Mouse (Mus musculus): ENCODE data around the gene Rpl37.
A peak's percentile ranks its signal among the peaks of the same experiment; 100 is the strongest.

The Rpl37 gene

DNA sequence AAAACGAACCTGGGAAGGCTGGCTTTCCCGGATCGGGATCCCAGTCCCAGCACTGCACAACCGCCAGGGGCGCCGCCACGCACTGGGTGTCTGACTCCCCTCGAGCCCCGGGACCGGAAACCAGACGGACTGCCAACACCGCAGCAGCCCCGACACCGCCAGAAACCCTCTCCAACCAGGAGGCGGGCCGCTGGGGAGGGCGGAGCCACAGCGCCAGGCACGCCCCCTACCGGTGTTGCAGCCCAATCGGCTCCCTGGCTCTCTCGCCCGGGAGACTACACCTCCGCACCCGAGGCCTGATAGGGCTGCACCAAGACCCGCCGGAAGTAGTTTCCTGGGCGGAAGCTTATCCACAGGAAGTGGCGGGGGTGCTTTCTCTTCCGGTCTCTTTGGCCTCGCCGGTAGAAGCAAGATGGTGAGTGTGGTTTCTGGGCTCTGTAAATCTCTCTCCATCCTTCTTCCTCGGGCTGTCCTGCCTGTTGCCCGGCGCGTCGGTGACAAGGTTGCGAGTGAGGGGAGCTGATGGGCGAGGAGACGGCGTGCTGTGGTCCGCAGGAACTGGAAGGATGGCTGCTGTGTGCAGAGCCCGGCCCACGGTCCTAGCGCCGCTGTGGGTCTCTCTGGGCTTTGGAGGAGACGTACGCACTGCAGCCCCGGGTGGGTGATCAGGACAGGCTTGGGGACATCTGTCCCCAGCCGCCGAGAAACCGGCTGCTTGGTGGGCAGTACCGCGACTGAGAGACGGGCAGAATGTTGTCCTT lies at the start of gene Rpl37:
Gene Rpl37 (plus strand): TSS at position 376 of the 761 bp plus-strand sequence.
- peak; percentile 98 to 99 for DNase-seq

DNA sequence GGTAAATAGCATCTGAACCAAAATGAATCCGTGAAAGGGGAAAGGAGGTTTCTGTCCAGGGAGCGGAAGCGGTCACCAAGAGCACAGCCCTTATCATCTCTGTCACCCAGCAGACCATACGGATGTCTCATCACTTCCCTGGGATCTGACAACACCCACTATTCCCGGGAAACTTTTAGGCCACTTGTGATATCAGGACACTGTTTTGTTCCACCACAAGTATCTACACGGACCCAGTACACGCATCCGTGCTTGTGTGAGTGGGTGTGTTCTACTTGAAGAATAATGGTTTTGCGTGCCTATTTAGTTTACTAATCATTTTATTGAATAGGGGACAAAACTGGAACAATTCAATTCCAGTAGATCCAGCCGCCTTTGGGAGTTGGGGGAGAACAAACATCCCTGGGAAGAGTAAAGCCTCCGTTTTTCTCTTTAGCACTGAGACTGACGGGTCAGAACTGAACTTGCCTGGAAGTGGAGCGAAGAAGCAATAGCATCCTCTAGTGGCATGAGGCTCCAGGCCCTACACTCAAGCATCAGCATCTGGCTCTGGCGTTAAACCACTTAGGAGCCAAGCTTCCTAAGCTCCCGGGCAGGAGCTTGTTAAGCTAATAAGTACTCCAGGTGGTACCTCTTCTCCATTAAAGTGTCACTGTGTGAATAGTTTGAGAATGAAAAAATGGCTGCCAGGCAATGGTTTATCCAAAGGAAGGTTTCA lies 47.5 kb upstream of the Rpl37 start:
- peak; percentile 52 to 68 for DNase-seq

DNA sequence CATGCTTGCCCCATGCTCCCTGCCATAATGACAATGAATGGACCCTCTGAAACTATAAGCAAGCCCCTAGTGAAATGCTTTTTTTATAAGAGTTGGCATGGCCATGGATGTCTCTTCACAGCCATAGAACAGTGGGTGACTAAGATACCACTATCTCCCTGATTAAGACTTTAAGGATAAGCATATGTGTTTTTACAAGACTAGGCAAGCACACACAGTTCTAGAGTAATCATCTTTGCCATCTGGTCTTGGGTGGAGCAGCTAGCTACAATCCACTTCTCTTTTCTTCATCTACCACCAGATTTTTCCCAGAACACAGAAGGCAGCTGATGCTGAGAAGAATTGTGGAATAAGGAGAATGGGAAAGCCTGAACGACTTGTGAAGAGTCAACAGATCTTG lies 35.2 kb upstream of the Rpl37 start:
- no peak for DNase-seq

DNA sequence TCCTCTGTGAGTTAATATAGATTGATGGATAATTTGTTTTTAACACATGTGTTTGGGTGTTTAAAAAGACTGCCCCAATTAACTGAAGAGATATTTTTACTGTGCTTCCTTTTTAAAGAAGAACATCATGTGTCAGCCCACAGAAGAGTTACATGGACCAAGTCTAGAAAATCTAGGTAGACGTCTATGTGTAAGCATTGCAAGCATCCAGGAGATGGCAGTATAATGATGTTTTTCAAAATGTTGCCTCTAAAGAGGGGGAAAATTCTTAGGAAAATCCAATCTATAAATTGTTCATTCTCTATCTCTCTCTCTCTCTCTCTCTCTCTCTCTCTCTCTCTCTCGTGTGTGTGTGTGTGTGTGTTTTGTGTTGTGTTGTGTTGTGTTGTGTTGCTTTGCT lies 30.3 kb upstream of the Rpl37 start:
- DNase-seq, result no peak

DNA sequence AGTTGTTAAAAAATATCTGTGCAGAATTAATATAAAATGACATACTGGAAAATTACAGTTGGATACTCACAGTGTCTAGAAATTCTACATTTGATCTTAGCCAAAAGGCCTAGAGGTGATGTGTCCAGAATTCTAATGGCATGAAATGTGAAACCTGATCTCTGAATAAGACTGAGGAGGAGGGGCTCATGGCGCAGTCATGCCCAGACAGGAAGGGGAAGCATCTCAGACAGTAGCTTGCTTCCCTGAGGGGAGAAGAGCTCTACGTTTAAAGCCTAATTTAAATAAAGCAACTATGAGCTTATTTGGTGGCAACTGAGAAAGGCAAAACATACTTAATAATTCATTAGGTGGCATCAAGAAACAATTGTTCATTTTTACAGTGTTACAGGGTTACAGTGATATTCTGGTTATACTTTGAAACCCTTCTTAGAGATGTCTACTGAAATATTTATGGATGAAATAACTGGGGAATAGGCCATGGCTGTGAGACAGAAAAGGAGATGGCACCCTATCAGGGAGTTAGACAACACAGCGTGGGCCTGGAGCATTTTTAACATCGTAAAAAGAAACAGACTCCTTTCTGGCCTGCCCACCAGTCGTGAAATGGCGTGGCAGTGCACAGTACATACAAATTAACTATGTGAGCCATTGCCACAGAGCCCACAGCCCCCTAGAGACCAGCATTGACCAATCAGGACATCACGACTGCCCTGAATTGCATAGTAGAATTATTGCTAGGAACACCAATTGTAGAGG lies 27.4 kb upstream of the Rpl37 start:
- no peak for DNase-seq

DNA sequence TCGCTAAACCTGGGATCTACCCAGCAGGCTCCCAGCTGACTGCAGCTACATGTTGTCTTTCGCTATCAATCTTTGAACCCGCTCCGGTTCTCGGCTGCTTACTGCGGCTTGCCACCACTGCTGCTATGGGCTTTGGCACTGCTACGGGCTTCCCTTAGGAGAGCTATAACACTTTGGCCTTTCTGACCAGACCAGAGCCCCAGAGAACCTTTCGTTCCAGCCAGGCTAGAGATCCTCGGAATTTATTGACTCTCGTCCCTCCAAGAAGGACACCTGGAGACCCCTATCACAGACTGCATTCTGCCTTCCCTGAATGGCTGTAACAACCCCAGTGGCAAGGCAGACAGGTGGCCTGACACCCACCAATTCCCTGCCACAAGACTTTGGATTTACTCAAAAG lies 26.3 kb upstream of the Rpl37 start:
- DNase-seq, result no peak

DNA sequence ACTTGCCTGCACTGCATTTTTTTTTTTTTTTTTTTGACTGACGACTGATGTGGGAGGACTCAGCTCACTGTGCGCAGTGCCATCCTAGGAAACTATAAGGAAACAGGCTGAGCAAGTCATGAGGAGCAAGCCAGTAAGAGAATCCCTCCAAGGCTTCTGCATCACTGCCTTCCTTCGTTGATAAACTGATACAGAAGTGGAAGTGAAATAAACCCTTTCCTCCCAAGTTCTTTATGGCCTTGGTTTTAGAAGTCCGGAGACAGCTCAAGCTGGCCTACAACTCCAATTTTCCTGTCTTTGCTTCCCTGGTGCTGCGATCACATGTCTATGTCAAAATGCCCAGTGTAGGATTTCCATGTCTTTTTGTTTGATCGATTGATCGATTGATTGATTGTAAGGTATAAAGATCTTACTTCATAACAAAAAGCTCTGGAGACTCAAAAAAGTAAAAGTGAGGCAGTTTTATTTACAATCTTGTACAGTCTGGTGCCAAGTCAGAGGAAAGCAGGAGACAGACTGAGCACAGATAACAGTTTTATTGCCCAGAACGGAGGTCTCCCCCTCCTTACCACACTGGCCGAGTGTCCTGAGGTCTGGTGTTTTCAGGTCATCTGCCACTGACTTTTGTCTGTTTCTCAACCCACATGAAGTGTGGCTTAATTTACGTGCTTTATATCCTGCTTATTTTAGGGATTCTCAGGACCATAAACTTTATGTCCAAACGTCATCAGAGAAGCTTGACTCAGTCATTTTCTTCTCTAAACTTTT lies 20.7 kb upstream of the Rpl37 start:
- no peak for DNase-seq

DNA sequence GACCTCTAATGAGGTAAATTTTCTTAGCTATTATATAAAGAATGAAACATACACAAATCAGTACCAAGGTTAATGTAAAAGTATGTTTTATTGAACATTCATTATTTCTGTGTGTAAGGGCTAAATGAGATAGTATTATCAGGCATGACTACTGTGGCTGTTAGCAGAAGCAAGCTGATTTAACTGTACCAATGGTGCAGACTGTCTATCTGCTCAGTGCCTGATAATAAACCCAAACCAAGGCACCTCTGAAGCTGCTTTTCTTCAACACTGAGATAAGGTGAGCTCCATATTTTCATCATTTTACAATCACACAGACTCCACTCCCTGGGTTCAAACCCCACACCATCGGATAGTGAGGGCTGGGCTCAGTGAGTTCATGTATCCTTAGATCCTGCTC lies 19.1 kb upstream of the Rpl37 start:
- no peak for DNase-seq

DNA sequence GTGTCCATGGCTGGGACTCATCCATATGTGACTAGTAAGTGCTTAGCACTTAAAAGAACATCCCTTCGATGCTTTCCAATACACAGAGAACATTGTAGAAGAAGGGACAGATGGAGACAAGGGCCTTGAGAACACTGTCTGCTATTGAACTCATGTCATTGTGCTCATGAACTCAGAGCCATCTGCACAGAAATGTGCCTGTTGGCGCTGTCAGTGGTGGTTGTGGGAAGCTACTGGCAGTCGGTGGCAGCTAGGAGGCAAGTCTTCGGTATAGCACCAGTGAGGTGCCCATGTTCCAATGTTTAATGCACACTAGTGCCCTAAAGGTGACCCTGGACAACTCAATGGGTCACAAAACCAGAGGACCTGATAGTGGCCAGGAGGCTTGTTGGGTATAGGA lies 14.1 kb upstream of the Rpl37 start:
- DNase-seq, result no peak

DNA sequence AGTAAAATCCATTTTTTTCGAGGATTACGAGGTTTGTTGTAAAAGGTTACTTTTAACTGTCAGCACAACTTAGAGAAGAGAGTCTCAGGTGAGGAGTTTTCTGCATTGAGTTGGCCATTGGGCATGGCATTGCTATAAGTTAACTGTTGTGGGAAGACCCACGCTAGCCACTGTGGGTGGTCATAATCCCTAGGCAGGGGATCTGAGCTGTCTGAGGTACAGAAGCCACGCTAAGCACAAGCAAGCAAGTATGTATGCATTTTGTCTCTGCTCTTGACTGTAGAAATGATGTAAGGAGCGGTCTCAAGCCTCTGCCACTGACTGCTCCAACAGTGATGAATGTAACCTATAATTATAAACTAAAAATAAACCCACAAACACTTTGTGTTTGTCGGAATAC lies 10.6 kb upstream of the Rpl37 start:
- DNase-seq, result no peak

DNA sequence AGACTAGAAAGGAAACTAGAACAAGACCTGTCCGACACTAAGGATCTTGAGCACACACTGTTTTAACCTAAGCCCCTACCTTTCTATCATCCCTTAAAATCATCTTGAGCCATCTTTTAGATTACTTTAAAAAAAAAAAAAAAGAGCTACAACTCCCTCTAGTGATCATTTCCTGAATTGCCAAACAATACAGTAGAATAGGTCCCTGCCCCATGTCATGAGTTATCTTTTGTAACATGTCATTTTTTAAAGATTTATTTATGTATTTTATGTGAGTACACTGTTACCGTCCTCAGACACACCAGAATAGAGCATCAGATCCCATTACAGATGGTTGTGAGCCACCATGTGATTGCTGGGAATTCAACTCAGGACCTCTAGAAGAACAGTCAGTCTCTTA lies 10.2 kb upstream of the Rpl37 start:
- no peak for DNase-seq

DNA sequence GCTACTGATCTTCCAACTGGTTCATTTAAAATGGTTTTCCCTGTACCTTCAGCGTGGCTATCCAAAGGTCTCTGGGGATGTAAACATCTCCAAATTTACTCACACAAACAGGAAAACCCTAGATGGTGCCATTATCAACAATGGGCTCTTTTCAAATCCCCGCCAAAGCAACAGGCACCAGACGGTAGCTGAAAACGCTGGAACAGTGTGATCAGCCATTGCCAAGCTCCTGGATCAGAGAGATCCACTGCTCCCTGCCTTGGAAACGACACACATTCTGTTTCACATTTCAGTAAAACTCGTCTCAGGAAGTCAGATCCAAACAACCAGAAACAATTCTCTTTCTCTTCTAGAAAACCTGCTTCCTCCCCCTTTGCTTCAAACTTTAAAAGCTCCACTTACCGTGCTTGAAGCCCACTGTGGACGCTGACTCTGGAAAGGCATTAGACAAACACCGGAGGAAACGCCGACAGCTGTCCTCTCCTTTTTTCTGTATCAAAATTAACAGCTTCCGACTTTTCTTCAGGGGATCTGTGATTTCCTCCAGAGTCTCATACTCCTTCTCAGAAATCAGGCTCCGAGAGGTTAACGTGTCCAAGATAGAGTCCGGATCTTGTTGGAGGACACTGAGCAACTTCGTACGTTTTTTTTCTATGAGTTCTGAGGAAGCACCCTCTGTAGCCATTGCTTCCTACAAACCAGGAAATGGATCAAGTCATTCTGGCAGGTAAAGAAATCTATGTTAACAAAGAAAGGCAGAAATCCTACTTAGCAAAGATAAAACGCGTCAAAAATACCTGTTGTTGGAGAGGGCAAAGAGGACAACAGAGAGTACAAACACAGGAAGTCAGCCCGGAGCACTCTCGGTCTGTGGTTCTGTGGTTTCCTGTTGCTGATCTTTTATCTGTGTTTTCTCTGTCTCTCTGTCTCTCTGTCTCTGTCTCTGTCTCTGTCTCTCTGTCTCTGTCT lies 8.5 kb upstream of the Rpl37 start, which contains the start of gene Card6:
Gene Card6 (minus strand): TSS at position 854 of the 969 bp plus-strand sequence.
- no peak for DNase-seq

DNA sequence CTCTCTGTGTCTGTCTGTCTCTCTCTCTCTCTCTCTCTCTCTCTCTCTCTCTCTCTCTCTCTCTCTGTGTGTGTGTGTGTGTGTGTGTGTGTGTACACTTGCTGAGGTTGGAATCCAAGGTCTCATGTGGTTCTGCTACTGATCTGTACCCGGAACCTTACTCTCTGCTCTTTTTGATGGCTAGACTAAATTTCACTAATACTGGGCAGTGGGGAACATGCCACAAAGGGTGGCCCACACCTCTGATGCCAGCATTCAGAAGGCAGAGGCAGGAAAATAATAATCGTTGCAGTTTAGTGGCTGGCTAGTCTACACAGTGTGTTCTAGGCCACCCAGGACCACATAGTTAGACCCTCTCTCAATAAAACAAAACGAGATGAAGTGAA lies 7.8 kb upstream of the Rpl37 start:
- DNase-seq, result no peak

DNA sequence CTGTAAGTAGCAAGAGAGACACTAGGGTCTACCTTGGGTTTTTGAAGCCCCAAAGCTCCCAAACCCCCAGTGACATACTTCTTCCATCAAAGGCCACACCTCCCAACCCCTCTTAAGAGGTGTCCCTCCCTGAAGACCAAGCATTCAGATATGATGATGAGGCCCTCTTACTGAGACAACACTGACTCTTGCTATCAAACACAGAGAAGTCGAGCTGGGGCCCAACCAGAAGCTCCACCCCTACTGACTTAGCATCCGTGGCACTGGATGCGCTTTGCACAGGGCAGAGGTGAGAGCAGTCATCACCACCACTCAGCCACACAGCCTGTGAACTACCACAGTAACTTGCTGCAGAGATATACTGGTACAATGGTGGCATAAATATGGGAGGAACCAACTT lies 3.8 kb upstream of the Rpl37 start:
- DNase-seq, result no peak

DNA sequence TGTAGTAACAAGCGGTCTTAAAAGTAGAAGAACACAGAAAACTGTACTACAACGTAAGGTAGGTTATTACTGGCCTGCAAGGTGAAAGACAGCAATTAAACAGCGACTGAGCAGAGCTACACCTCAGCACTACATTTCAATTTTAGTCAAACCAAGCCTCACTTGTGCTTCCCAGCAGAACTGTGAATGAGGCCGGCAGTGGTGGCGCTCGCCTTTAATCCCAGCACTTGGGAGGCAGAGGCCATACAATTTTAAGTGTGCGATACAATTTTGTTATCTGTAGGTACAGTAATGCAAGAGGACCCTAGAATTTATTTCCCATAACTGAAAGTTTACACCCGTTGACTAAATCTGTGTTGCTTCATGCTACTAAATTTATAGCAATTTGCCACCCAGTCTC lies 1.3 kb upstream of the Rpl37 start:
- DNase-seq, result no peak

DNA sequence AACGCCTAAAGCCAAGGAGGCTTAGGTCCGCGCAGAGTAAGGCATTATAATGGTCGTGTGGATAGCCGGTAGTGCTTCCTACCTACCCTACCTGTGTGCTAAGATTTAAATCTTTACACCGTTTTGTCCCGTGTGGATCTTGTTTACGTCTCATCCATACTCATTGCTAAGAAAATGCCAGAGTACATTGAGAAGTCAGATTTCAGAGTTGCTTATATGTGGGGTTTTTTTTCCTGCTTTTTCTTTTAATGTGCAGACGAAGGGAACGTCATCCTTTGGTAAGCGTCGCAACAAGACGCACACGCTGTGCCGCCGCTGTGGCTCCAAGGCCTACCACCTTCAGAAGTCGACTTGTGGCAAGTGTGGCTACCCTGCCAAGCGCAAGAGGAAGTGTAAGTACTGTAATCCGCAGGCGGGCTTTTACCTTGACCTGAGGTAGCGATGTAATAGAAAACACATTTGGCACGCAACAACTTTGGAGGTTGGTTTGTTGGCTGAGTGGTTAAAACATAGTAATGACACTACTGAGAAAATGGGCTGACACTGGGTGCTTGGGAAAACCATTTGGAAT lies 671 bp downstream of the Rpl37 start:
- no peak for DNase-seq

DNA sequence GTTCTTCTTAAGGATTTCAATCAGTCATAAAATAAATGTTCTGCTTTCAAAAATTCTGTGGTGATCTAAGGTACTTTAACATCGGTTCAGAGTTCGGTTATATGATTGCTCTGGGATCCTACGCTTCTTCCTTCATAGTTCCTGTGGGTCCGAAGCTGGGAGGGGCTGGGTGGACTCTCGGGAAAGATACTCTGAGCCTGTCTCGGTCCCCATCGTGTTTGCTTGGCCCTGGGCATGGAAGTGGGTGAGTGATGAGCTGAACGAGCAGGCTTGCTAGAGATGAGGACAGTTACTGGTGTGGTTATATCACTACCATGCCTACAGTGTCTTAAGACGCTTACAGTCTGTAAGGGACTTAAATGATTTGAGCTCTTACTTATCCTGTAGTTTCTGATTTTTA lies 2.2 kb downstream of the Rpl37 start:
- no peak for DNase-seq

DNA sequence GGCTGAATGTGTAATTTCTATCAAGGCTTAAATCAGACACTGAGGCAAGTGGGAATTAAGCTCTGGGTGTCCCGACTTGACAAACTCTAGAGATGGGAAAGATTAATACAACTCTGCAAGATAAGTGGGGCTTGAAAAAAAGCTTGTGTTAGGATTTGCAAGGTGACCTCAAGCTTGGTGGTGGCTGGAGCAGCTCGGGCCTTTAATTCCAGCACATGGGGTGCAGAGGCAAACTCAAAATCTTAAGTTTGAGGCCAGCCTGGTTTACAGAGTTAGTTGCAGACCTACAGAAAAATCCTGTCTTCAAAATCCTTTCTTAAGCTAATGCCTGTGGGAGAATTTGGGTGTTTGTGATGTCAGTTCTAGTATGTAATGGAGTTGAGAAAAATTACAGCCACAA lies 2.7 kb downstream of the Rpl37 start:
- DNase-seq, result no peak

DNA sequence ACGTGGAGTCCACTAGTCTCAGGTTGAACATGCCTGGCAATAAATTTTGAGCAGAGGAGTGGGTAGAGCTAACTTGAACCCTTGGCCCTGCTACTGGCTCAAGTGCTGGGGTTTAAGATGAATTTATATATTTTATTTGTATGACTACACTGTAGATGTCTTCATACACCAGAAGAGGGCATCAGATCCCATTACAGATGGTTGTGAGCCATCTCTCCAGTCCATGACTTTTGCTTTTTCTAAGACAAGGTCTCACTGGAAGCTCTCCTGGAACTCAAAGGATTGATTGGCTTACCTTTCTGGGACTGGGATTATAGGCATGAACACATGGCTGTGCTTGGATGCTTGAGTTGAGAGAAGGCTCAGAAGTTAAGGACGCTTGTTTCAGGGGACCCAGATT lies 3.3 kb downstream of the Rpl37 start:
- DNase-seq, result no peak

DNA sequence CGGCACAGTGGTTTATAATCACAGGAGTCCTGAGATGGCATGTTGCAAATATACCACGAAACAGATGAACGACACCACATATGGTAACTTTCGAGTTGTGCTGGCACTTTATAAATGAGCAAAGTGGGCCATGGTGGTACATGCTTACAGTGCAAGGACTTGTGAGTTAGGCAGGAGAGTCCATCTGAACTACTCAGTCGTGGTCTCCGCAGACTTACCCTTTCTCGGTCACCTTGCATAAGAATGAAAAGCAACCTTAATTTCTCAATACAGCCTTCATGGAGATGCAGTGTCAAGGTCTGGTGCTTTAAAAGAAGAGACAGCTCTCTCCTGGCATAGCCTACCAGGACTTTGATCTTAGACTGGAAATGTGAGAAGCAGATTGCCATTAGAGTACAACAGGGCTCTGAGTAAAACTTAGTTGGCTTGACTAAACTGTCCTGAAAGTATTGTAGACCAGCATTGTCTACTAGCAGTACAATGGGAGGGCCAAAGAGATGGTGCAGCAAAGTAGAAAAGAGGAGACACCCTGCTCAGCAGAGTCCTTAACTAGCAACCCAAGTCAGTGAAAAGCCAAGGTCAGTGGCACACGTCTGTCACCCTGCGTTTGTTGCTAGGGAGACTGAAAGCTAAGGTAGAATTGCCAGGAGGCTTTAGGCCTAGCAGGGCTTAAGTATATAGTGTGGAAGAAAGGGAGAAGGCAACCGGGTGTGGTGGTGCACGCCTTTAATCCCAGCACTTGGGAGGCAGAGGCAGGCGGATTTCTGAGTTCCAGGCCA lies 5.3 kb downstream of the Rpl37 start:
- no peak for DNase-seq

DNA sequence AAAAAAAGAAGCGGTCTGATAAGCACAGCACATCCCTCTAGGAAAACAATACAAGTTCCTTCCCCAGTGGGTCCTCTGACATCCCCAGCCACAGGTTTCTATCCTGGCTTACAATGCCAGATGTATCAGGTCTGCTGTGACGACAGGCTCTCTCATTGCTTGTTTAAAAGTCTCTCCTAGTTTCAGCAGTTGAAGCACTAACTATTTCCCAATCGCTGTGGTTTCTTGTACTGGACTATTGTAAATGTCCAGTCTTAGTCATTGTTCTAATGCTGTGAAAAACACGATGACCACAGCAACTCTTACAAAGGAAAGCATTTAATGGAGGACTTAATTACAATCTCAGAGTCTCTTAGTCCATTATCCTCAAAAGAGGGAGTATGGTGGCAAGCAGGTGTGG lies 10.0 kb downstream of the Rpl37 start:
- DNase-seq, result no peak
